Mouse (Mus musculus): ENCODE measurements around the gene Cd300ld4. TPM values are rescaled to one million over a fixed set of nuclear protein-coding genes. Genes with fewer than 3 reads are reported as not detected.

Gene Cd300ld4
- 3.3 TPM in 2 replicates for polyA plus RNA-seq (2012; rRNA removed; ENCODE audit: low replicate concordance)

GRCm38 (mm10) chr11:115026912-115027311, at the start of gene Cd300ld4:
Gene Cd300ld4, minus strand, starts transcription at chr11:115027012.

GRCm38 (mm10) chr11:115062077-115062476, 35.3 kb upstream of the Cd300ld4 start, which contains the start of gene Cd300e:
Gene Cd300e, minus strand, starts transcription at chr11:115062177.

GRCm38 (mm10) chr11:115048259-115048658, 21.4 kb upstream of the Cd300ld4 start, which contains the start of gene Cd300ld3:
Gene Cd300ld3, minus strand, starts transcription at chr11:115048409.

GRCm38 (mm10) chr11:115037669-115038068, 10.9 kb upstream of the Cd300ld4 start, which contains the start of gene Cd300ld5:
Gene Cd300ld5, minus strand, starts transcription at chr11:115037769.

GRCm38 (mm10) chr11:115016093-115016492, 10.7 kb downstream of the Cd300ld4 start, which contains the start of gene Cd300ld2:
Gene Cd300ld2, minus strand, starts transcription at chr11:115016193.

GRCm38 (mm10) chr11:115001474-115002040, 25.3 kb downstream of the Cd300ld4 start, which contains the start of gene Cd300c2:
Gene Cd300c2, minus strand, starts transcription at chr11:115001880.

GRCm38 (mm10) chr11:114989793-114990192, 37.0 kb downstream of the Cd300ld4 start, which contains the start of gene Cd300ld:
Gene Cd300ld, minus strand, starts transcription at chr11:114989922.

Other genes with a start within 250 kb of the Cd300ld4 start
- gene Btbd17, start 231.1 kb downstream of the Cd300ld4 start, polyA plus RNA-seq (2012; rRNA removed; ENCODE audit: low replicate concordance): 0.67 and 0.78 TPM in 2 replicates
- gene Gpr142, start 228.1 kb downstream of the Cd300ld4 start, polyA plus RNA-seq (2012; rRNA removed; ENCODE audit: low replicate concordance): 0.12 TPM in 1 of 2 replicates, not detected in the other
- 20.8 and 50.7 TPM in 2 replicates for gene Gprc5c, start 175.9 kb downstream of the Cd300ld4 start, polyA plus RNA-seq (2012; rRNA removed; ENCODE audit: low replicate concordance)
- 3.3 and 4.1 TPM in 2 replicates for gene Cd300a, start 137.0 kb downstream of the Cd300ld4 start, polyA plus RNA-seq (2012; rRNA removed; ENCODE audit: low replicate concordance)
- 4.8 and 6.8 TPM in 2 replicates for gene Cd300lb, start 92.6 kb downstream of the Cd300ld4 start, polyA plus RNA-seq (2012; rRNA removed; ENCODE audit: low replicate concordance)
- 0.54 TPM in 1 of 2 replicates, not detected in the other for gene Cd300c, start 57.9 kb downstream of the Cd300ld4 start, polyA plus RNA-seq (2012; rRNA removed; ENCODE audit: low replicate concordance)
- gene Cd300ld, start 37.1 kb downstream of the Cd300ld4 start, polyA plus RNA-seq (2012; rRNA removed; ENCODE audit: low replicate concordance): 4.3 and 5.3 TPM in 2 replicates
- 6.8 and 17.5 TPM in 2 replicates for gene Cd300c2, start 25.1 kb downstream of the Cd300ld4 start, polyA plus RNA-seq (2012; rRNA removed; ENCODE audit: low replicate concordance)
- gene Cd300ld2, start 10.8 kb downstream of the Cd300ld4 start, polyA plus RNA-seq (2012; rRNA removed; ENCODE audit: low replicate concordance): 1.4 and 3.3 TPM in 2 replicates
- gene Cd300ld5, start 10.8 kb upstream of the Cd300ld4 start, polyA plus RNA-seq (2012; rRNA removed; ENCODE audit: low replicate concordance): 7.1 and 7.3 TPM in 2 replicates
- gene Cd300ld3, start 21.4 kb upstream of the Cd300ld4 start, polyA plus RNA-seq (2012; rRNA removed; ENCODE audit: low replicate concordance): 72.6 and 85.8 TPM in 2 replicates
- gene Cd300e, start 35.2 kb upstream of the Cd300ld4 start, polyA plus RNA-seq (2012; rRNA removed; ENCODE audit: low replicate concordance): 0.20 and 0.30 TPM in 2 replicates
- gene Rab37, start 64.4 kb upstream of the Cd300ld4 start, polyA plus RNA-seq (2012; rRNA removed; ENCODE audit: low replicate concordance): 0.99 and 1.1 TPM in 2 replicates
- gene Cd300lf, start 107.0 kb upstream of the Cd300ld4 start, polyA plus RNA-seq (2012; rRNA removed; ENCODE audit: low replicate concordance): 0.75 and 6.3 TPM in 2 replicates
- gene Slc9a3r1, start 136.3 kb upstream of the Cd300ld4 start, polyA plus RNA-seq (2012; rRNA removed; ENCODE audit: low replicate concordance): 12.4 and 42.5 TPM in 2 replicates
- gene Tmem104, start 160.5 kb upstream of the Cd300ld4 start, polyA plus RNA-seq (2012; rRNA removed; ENCODE audit: low replicate concordance): 20.1 and 31.2 TPM in 2 replicates
- gene Nat9, start 160.8 kb upstream of the Cd300ld4 start, polyA plus RNA-seq (2012; rRNA removed; ENCODE audit: low replicate concordance): 21.8 and 40.5 TPM in 2 replicates
- gene Grin2c, start 240.2 kb upstream of the Cd300ld4 start, polyA plus RNA-seq (2012; rRNA removed; ENCODE audit: low replicate concordance): 0.12 TPM in 1 of 2 replicates, not detected in the other